Mouse (Mus musculus) neural tube, embryonic 12.5 days (tissue): Measurements from ENCODE around the gene Cdh6. TPM values are rescaled to one million over a fixed set of nuclear protein-coding genes. Genes with fewer than 3 reads are reported as not detected.

ENCODE experiments used
- ATAC-seq: fragments of 200-750 bp; cut with Nextera tagmentation; 2 replicates; pipeline ENCODE4 v1.8.0; 2017; ENCODE audit warnings: low read depth, mild to moderate bottlenecking, moderate TSS enrichment, moderate library complexity; ENCODE audit not compliant: low FRiP score
- H3K27ac ChIP-seq: fragments of 300-500 bp; sonication (generic); 2 replicates; pipeline ENCODE4 v1.5.1; 2016
- H3K27me3 ChIP-seq: fragments of 300-500 bp; sonication (generic); replicated peaks from 2 replicates; pipeline ENCODE4 v1.6.1; 2016; ENCODE audit warnings: mild to moderate bottlenecking
- H3K36me3 ChIP-seq: fragments of 300-500 bp; sonication (generic); 2 replicates; pipeline ENCODE4 v1.6.1; 2016; ENCODE audit warnings: mild to moderate bottlenecking
- H3K4me1 ChIP-seq: fragments of 300-500 bp; sonication (generic); 2 replicates; pipeline ENCODE4 v1.6.1; 2016
- H3K4me2 ChIP-seq: fragments of 300-500 bp; sonication (generic); replicated peaks from 2 replicates; pipeline ENCODE4 v1.6.1; 2016; ENCODE audit warnings: mild to moderate bottlenecking
- H3K4me3 ChIP-seq: fragments of 300-500 bp; sonication (generic); 2 replicates; pipeline ENCODE4 v1.5.1; 2016
- H3K9ac ChIP-seq: fragments of 300-500 bp; sonication (generic); 2 replicates; pipeline ENCODE4 v1.6.1; 2016; ENCODE audit warnings: mild to moderate bottlenecking
- H3K9me3 ChIP-seq: fragments of 300-500 bp; sonication (generic); 2 replicates; pipeline ENCODE4 v1.6.1; 2016; ENCODE audit warnings: mild to moderate bottlenecking
- WGBS: fragments of 180-500 bp; shearing (Covaris S2); methylation state at CpG from one replicate; pipeline ENCODE4 v1.1.7; 2016; 5-methylcytosine and 5-hydroxymethylcytosine counted together
- polyA plus RNA-seq: library from polyadenylated mRNA; unstranded; fragments of >200 nt; fragmentation: Nextera tagmentation; extraction: Ambion mirVana; gene quantifications from 2 replicates; pipeline ENCODE4 v1.2.1, GENCODE M21; 2016

Gene Cdh6
- polyA plus RNA-seq, 1 experiment from 2014 or later, result 17.5 TPM

DNA sequence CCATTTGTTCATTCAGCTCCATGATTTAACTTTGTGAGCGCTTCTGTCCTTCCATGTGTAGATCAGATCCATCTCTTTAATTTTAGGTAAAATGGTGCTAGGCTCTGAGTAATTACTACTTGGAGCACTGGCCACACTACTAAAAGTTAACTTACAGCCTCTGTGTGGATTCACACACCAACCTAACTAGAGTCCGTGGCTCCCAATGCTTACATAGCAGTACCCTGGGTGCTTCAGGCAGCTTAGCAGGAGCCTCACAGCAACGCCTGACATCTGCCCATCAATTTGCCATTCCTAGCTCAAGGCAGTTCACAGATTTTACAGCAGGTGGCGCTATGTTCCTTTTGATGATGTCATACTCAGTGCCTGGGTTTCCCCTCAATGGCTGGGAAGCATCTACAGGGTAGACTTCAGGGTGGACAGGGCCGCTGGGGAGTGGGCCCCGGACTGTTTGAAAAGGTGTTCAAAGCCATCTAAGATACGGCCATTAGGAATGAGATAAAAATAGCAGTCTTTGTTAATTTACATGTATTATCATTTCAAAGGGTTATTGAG lies 84.9 kb downstream of the Cdh6 start:
- H3K4me2 ChIP-seq, result no peak overlapping the region
- no peaks in the 10 kb centered on the region for H3K4me1 ChIP-seq
- no peaks in the 10 kb centered on the region for H3K27me3 ChIP-seq
- H3K9me3 ChIP-seq, result no peaks in the 10 kb centered on the region
- H3K9ac ChIP-seq, result no peak overlapping the region
- H3K27ac ChIP-seq, result no peak overlapping the region
- peak; percentile 89 for ATAC-seq
- 52% methylated on average over 7 of the region's 7 CpGs for WGBS
- H3K4me3 ChIP-seq, result no peak overlapping the region
- no peaks in the 10 kb centered on the region for H3K36me3 ChIP-seq

DNA sequence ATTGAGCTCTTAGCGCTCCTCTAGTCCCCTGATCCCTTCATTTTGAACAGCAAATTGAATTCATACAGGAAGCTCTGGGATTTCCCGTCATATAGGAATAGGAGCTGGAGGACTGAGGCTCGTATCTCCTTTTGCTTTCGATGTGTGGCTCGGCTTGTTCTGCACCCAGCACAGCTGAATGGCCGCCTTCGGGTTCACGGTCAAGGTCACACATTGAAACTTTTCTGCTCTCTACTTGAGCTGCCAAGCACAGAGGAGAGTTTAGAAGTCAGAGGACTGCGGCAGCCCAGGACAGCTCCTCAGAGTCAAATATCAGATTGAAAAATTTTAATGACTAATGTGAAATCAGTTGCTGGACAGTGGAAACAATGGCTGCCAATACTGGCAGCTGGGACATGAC lies 88.7 kb downstream of the Cdh6 start:
- H3K4me3 ChIP-seq, result no peak overlapping the region
- H3K9me3 ChIP-seq, result no peaks in the 10 kb centered on the region
- no peak overlapping the region for H3K9ac ChIP-seq
- H3K4me1 ChIP-seq, result no peaks in the 10 kb centered on the region
- H3K27me3 ChIP-seq, result no peaks in the 10 kb centered on the region
- no peak overlapping the region for H3K27ac ChIP-seq
- no peak overlapping the region for H3K4me2 ChIP-seq
- WGBS, result 87% methylated on average over 9 of the region's 9 CpGs
- ATAC-seq, result no peak
- H3K36me3 ChIP-seq, result no peaks in the 10 kb centered on the region

DNA sequence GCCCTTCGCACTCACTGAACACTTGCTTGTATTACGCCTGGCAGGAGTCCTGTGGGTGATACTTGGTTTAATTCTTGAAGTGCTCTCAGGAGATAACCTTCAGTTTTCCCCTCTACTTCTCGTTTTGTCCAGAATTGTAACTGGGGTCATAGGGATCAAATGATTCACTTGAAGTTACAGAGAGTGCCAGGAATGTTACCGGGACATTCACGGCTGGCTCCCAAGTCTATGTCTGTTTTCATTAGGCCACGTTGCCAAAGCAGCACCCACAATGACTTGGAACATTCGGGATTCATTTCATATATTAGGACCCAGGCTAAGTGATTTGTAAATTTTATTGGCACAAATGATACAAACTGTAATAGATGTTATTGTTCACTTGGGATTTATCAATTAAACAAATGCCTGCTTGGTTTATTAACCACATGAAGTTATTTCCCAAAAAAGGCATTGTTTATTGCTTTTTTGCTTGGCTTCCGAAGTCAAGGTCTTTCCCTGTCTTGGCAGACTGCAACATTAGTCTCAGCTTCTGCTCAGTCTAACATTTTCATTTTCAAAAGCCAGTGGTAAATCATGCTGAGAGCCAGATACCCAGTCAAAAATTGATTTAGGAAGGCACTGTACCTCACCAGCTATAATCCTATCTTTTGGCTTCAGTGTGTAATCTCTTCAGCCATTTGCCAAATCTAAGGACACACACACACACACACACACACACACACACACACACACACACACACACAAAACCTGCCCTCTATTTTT lies 96.4 kb downstream of the Cdh6 start:
- Histone ChIP-seq H3K27me3 (no peaks in the 10 kb centered on the region), H3K4me3 (no peak overlapping the region), H3K4me2 (no peak overlapping the region), H3K9me3 (no peaks in the 10 kb centered on the region), H3K27ac (no peak overlapping the region), H3K4me1 (no peaks in the 10 kb centered on the region), H3K9ac (no peak overlapping the region), H3K36me3 (no peaks in the 10 kb centered on the region)
- WGBS, result 80% methylated on average over 8 of the region's 8 CpGs
- no peak for ATAC-seq

DNA sequence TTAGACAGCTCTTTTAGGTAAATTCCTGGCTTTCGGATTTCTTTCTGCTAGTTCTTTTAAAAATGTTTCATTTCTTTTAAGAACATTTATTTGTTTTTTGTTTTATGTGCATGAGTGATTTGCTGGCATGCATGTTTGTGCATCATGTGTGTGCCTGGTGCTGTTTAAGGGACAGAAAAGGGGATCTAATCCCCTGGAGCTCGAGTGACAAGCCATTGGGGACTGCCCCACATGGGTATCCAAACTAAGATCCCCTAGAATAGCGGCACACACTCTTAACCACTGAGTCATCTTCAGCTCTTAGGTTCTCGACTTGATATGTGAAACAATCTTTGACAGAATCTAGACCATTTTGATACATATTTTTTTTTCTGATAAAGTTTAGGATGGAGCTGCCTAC lies 99.4 kb downstream of the Cdh6 start:
- Histone ChIP-seq H3K36me3 (no peaks in the 10 kb centered on the region), H3K27ac (no peak overlapping the region), H3K4me1 (no peaks in the 10 kb centered on the region), H3K27me3 (no peaks in the 10 kb centered on the region), H3K9me3 (no peaks in the 10 kb centered on the region), H3K9ac (no peak overlapping the region), H3K4me2 (no peak overlapping the region), H3K4me3 (no peak overlapping the region)
- no peak for ATAC-seq
- 73% methylated on average over 4 of the region's 4 CpGs for WGBS

DNA sequence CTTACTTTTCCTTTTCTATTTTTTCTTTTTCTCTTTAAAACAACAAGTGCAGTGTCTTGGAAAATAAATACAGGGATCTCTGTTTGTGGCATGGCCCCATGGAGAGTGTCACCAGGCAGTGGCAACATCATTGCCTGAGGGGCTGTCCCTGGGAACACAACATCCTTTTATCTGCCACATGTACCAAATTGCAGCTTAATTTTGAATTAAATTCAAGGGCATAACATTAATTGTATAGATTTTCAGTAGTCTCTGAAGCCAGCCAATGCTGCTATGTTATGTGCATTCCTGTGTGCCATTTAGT lies 105.3 kb downstream of the Cdh6 start:
- ATAC-seq, result no peak
- Histone ChIP-seq H3K27ac (no peak overlapping the region), H3K9me3 (no peaks in the 10 kb centered on the region), H3K4me1 (peaks cover 10% of the 10 kb centered on the region), H3K9ac (no peak overlapping the region), H3K36me3 (no peaks in the 10 kb centered on the region), H3K27me3 (no peaks in the 10 kb centered on the region), H3K4me3 (no peak overlapping the region), H3K4me2 (peak overlapping the region; percentile 46)

DNA sequence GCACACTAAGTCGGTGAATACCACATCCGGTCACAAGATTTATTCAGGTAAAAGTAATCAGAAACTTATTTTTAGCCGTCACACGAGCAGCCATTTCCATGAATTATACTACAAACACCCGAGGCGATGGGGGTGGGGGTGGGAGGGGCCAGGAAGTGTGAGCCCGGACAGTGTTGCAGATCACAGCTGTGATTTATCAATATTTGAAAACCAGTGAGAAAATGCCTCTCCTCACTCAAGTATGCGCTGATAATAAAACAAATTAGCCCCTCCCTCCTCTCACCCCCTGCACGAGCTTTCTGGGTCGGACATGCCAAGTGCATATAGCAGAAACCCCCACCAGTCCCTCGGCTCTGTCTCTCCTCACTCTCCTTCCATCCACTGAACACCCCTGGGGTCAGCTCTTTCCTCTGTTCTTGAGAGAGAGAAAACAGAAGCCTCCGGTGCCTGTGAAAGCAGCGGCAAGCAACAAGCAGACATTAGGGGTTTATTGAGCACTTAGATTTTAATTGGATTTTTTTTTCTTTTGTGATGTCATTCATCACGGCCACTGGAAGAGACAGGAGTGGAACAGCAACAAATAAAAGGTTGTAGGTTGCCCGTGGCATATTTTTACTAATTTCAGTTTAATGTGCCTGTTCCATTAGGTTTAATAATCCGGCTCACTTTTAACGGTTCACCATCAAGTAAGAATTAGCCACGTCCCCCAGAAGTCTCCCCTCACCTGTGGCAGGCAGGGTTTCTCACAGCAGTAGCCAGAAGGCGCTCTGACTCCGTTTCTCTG lies 105.9 kb downstream of the Cdh6 start:
- H3K27ac ChIP-seq, result no peak overlapping the region
- peak; percentile 51; the same call in 1 of the 2 replicates for ATAC-seq

DNA sequence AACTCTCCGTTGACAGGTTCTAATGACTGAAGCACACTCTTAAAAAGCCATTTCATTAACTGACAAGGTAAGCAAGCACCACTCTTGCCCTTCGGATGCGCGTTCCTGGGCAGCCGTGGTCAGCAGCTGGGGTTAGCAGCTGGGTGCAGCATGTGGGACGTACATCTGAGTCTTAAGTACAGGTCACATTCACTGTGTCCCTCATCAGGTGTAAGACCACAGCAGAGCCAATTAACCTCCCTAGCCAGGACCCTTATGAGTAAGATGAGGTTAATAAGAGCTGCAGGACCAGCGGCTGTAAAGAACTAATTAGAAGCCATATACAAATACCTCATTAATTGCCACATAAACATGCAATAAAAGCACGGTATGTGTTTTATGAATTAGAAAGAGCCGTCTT lies 106.7 kb downstream of the Cdh6 start:
- Histone ChIP-seq H3K4me1 (peaks cover 10% of the 10 kb centered on the region), H3K27ac (no peak overlapping the region), H3K4me3 (no peak overlapping the region), H3K27me3 (no peaks in the 10 kb centered on the region), H3K36me3 (no peaks in the 10 kb centered on the region), H3K4me2 (no peak overlapping the region), H3K9ac (no peak overlapping the region), H3K9me3 (no peaks in the 10 kb centered on the region)
- WGBS, result 58% methylated on average over 9 of the region's 9 CpGs
- peak; percentile 31; the same call in 1 of the 2 replicates for ATAC-seq

More for the DNA sequence above, 105.9 kb downstream of the Cdh6 start:
- Histone ChIP-seq H3K9me3 (no peaks in the 10 kb centered on the region), H3K4me2 (peak overlapping the region; percentile 46), H3K4me3 (no peak overlapping the region), H3K9ac (no peak overlapping the region), H3K27me3 (no peaks in the 10 kb centered on the region), H3K4me1 (peaks cover 10% of the 10 kb centered on the region), H3K36me3 (no peaks in the 10 kb centered on the region)
- 49% methylated on average over 20 of the region's 20 CpGs for WGBS

DNA sequence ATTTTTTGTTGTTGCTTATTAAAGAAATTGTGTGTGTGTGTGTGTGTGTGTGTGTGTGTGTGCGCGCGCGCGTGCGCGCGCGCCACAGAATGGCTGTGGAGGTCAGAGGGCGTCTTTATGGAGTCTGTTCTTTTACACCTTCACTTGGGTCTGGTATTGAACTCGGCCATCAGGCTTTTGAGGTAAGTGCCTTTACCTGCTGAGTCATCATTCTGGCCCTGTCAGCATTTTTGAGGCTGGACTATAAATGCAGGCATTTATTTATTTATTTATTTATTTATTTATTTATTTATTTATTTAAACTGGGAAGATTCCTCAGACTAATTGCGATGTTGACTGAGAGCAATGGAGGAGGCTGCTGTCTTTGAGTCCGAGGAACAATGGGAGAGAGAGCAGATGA lies 109.8 kb downstream of the Cdh6 start:
- H3K27me3 ChIP-seq, result no peaks in the 10 kb centered on the region
- H3K4me3 ChIP-seq, result no peak overlapping the region
- WGBS, result 97% methylated on average over 13 of the region's 13 CpGs
- H3K9me3 ChIP-seq, result no peaks in the 10 kb centered on the region
- no peaks in the 10 kb centered on the region for H3K36me3 ChIP-seq
- peaks cover 10% of the 10 kb centered on the region for H3K4me1 ChIP-seq
- no peak overlapping the region for H3K9ac ChIP-seq
- no peak overlapping the region for H3K27ac ChIP-seq
- no peak overlapping the region for H3K4me2 ChIP-seq
- no peak for ATAC-seq

DNA sequence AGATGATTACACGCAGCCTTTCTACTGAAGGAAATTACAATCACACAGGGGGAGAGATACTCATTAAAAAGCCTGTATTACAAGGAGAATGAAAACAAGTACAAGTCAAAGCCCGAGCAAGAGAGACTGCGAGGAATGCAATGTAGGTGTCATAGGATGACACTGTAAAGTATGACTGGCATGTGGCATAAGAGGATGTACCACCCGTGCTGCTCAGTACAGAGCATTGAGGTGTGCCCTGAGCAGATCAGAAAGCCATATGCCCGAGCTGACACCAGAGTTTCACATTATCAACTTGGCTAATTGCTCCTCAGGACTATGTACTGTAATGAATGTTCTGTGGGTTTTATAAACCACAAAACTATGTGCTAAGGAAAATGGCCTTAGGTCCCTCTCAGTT lies 115.7 kb downstream of the Cdh6 start:
- Histone ChIP-seq H3K4me1 (no peaks in the 10 kb centered on the region), H3K4me3 (no peak overlapping the region), H3K9ac (no peak overlapping the region), H3K36me3 (no peaks in the 10 kb centered on the region), H3K27ac (no peak overlapping the region), H3K4me2 (no peak overlapping the region), H3K9me3 (no peaks in the 10 kb centered on the region), H3K27me3 (no peaks in the 10 kb centered on the region)
- WGBS, result 82% methylated on average over 5 of the region's 5 CpGs
- ATAC-seq, result no peak

DNA sequence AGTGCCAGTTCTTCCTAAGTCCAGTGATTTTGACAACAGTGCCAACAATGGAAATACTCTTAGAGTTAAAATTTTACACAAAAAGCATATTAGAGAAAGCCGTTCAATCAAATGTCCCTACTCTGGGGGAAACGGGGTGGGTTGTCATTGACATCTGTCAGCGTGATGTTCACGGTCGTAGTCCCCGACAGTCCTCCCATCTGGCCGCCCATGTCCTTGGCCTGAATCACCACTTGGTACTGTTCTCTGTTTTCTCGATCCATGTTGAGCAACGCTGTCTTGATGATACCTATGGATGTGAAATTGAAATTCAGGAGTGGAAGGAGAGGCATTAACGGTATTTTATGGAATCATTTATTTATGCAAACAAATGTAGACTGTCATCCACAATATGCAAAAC lies 116.2 kb downstream of the Cdh6 start:
- no peak overlapping the region for H3K9ac ChIP-seq
- no peak overlapping the region for H3K4me3 ChIP-seq
- no peak overlapping the region for H3K4me2 ChIP-seq
- no peak for ATAC-seq
- H3K9me3 ChIP-seq, result no peaks in the 10 kb centered on the region
- H3K4me1 ChIP-seq, result no peaks in the 10 kb centered on the region
- H3K27ac ChIP-seq, result no peak overlapping the region
- 90% methylated on average over 10 of the region's 10 CpGs for WGBS
- H3K27me3 ChIP-seq, result no peaks in the 10 kb centered on the region
- H3K36me3 ChIP-seq, result no peaks in the 10 kb centered on the region

DNA sequence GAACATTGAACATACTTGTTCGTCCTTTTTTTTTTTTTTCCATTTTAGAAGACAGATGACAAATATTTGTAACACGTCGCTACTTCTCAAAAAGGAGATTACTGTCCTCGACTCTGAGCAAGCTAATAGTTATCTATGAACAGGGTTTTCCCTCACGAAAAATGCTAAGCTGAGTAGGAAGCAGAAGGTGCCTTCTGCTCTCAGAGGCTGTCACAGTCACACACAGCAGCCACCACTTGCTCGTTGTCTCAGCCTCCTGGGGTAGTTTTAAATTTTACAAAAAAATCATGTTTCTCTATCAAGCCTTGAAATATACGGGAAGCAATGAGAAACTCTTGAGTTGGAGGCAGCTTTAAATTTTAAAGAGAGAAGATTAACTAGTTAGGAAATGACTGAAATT lies 125.6 kb downstream of the Cdh6 start:
- Histone ChIP-seq H3K4me3 (no peak overlapping the region), H3K27ac (no peak overlapping the region), H3K36me3 (peaks cover 4% of the 10 kb centered on the region; the same call in 1 of the 2 replicates), H3K9me3 (no peaks in the 10 kb centered on the region), H3K9ac (no peak overlapping the region), H3K4me2 (no peak overlapping the region), H3K4me1 (no peaks in the 10 kb centered on the region), H3K27me3 (no peaks in the 10 kb centered on the region)
- 91% methylated on average over 7 of the region's 7 CpGs for WGBS
- no peak for ATAC-seq

DNA sequence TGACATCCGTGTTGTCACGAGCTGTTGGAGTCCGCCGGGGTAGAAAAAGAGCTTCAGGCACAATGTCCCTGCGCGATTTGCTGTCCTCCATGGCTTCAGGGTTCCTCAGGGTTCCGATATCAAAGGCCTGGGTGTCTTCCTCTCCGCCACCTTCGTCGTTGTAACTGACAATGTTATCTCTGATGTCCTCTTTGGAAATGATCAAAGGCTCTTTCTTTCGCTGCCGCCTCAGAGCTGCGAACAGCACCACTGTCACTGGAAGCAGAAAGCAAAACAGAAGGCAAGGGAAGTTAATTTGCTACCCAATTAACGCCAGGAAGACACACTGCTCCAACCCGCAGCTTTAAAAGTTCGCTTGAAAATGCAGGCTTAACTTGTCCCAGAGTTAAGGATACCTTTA lies 139.0 kb downstream of the Cdh6 start:
- Histone ChIP-seq H3K4me2 (no peak overlapping the region), H3K4me1 (no peaks in the 10 kb centered on the region), H3K9ac (no peak overlapping the region), H3K27ac (no peak overlapping the region), H3K9me3 (no peaks in the 10 kb centered on the region), H3K27me3 (no peaks in the 10 kb centered on the region), H3K36me3 (peaks cover 8% of the 10 kb centered on the region; the same call in 1 of the 2 replicates), H3K4me3 (no peak overlapping the region)
- ATAC-seq, result no peak
- WGBS, result 68% methylated on average over 16 of the region's 16 CpGs
